Mouse (Mus musculus) neural tube, embryonic 14.5 days (tissue): ENCODE measurements around the gene Rapgef3. TPM values are rescaled to one million over a fixed set of nuclear protein-coding genes. Genes with fewer than 3 reads are reported as not detected.

Experiments
- ATAC-seq: fragments of 200-750 bp; cut with Nextera tagmentation; 2 replicates; pipeline ENCODE4 v1.8.0; 2017; ENCODE audit warnings: low read depth, mild to moderate bottlenecking, moderate TSS enrichment, moderate library complexity
- H3K27ac ChIP-seq: fragments of 300-500 bp; sonication (generic); 2 replicates; pipeline ENCODE4 v1.5.1; 2014; ENCODE audit warnings: low read depth, mild to moderate bottlenecking, control low read depth, low read length, moderate library complexity, mixed read lengths
- H3K27me3 ChIP-seq: fragments of 300-500 bp; sonication (generic); 2 replicates; pipeline ENCODE4 v1.6.1; 2014; ENCODE audit warnings: low read length; ENCODE audit not compliant: control insufficient read depth, insufficient read depth
- H3K36me3 ChIP-seq: fragments of 300-500 bp; sonication (generic); 2 replicates; pipeline ENCODE4 v1.6.1; 2014; ENCODE audit warnings: low read length, mixed read lengths; ENCODE audit not compliant: control insufficient read depth, insufficient read depth
- H3K4me1 ChIP-seq: fragments of 300-500 bp; sonication (generic); 2 replicates; pipeline ENCODE4 v1.6.1; 2014; ENCODE audit warnings: low read length; ENCODE audit not compliant: control insufficient read depth, insufficient read depth
- H3K4me2 ChIP-seq: fragments of 300-500 bp; sonication (generic); 2 replicates; pipeline ENCODE4 v1.6.1; 2014; ENCODE audit warnings: mild to moderate bottlenecking, low read depth, low read length, control low read depth
- H3K4me3 ChIP-seq: fragments of 300-500 bp; sonication (generic); 2 replicates; pipeline ENCODE4 v1.5.1; 2014; ENCODE audit warnings: low read depth, low read length, control low read depth, mixed read lengths
- H3K9ac ChIP-seq: fragments of 300-500 bp; sonication (generic); replicated peaks from 2 replicates; pipeline ENCODE4 v1.6.1; 2014; ENCODE audit warnings: low read depth, mild to moderate bottlenecking, control low read depth, low read length, mixed read lengths
- H3K9me3 ChIP-seq: fragments of 300-500 bp; sonication (generic); 2 replicates; pipeline ENCODE4 v1.6.1; 2016; ENCODE audit warnings: low read length; ENCODE audit not compliant: control insufficient read depth
- WGBS: fragments of 180-500 bp; shearing (Covaris S2); extraction: QIAGEN DNeasy Blood & Tissue Kit; methylation state at CpG from one replicate; pipeline ENCODE4 v1.1.7; 2014; 5-methylcytosine and 5-hydroxymethylcytosine counted together
- polyA plus RNA-seq: library from polyadenylated mRNA; unstranded; fragments of >200 nt; fragmentation: Nextera tagmentation; extraction: Ambion mirVana; gene quantifications from 2 replicates; pipeline ENCODE4 v1.2.1, GENCODE M21; 2014

Rapgef3 gene
- polyA plus RNA-seq, 1 experiment from 2014 or later: 6.7 TPM

DNA sequence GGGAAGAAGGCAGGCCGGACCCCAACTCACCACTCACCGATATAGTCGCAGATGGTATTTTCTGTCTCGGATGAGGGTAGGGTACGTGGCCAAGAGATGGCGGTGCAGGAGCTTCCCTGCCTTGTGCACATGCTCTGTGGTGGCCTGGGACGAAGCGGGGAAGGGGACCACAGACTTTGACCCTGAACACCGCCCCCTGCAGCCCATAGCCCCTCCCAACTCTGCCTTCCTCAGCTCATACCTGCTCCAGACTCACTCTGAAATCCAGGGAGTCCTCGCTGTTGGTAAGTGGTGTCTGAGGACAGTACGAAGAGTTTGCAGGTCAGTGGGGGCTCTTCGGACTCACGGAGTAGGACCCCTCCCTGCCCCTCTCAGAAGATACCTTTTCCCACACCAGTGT is 6.3 kb downstream of the Rapgef3 start:
- H3K4me2 ChIP-seq: no peak overlapping the region
- H3K9me3 ChIP-seq: no peaks in the 10 kb centered on the region
- no peaks in the 10 kb centered on the region for H3K36me3 ChIP-seq
- ATAC-seq: no peak
- H3K4me3 ChIP-seq: no peak overlapping the region
- peaks cover 13% of the 10 kb centered on the region for H3K4me1 ChIP-seq
- WGBS: 45% methylated on average over 13 of the region's 13 CpGs
- no peak overlapping the region for H3K27ac ChIP-seq
- peaks cover under 1% of the 10 kb centered on the region; the same call in 1 of the 2 replicates for H3K27me3 ChIP-seq
- H3K9ac ChIP-seq: no peak overlapping the region

GRCm38 (mm10) chr15:97760952-97761351 is 6.8 kb downstream of the Rapgef3 start:
- H3K9ac ChIP-seq: no peak overlapping the region
- no peak overlapping the region for H3K4me2 ChIP-seq
- no peaks in the 10 kb centered on the region for H3K36me3 ChIP-seq
- H3K9me3 ChIP-seq: no peaks in the 10 kb centered on the region
- H3K4me3 ChIP-seq: no peak overlapping the region
- ATAC-seq: no peak
- 60% methylated on average over 5 of the region's 5 CpGs for WGBS
- H3K27me3 ChIP-seq: no peaks in the 10 kb centered on the region
- no peak overlapping the region for H3K27ac ChIP-seq
- peaks cover 9% of the 10 kb centered on the region for H3K4me1 ChIP-seq

GRCm38 (mm10) chr15:97760006-97760405 is 7.8 kb downstream of the Rapgef3 start:
- ATAC-seq: no peak
- 86% methylated on average over 9 of the region's 9 CpGs for WGBS

GRCm38 (mm10) chr15:97755361-97755760 is 12.4 kb downstream of the Rapgef3 start:
- Histone ChIP-seq H3K4me1 (peaks cover 12% of the 10 kb centered on the region; the same call in 1 of the 2 replicates), H3K27me3 (no peaks in the 10 kb centered on the region), H3K9ac (no peak overlapping the region), H3K36me3 (no peaks in the 10 kb centered on the region), H3K27ac (no peak overlapping the region), H3K9me3 (no peaks in the 10 kb centered on the region), H3K4me2 (no peak overlapping the region), H3K4me3 (no peak overlapping the region)
- 53% methylated on average over 8 of the region's 8 CpGs for WGBS
- no peak for ATAC-seq

More at GRCm38 (mm10) chr15:97760006-97760405, 7.8 kb downstream of the Rapgef3 start:
- Histone ChIP-seq H3K4me2 (no peak overlapping the region), H3K9me3 (no peaks in the 10 kb centered on the region), H3K4me1 (peaks cover 5% of the 10 kb centered on the region; the same call in 1 of the 2 replicates), H3K9ac (no peak overlapping the region), H3K27ac (no peak overlapping the region), H3K4me3 (no peak overlapping the region), H3K36me3 (no peaks in the 10 kb centered on the region), H3K27me3 (no peaks in the 10 kb centered on the region)

- Histone ChIP-seq H3K4me2 (no peak overlapping the region), H3K27ac (no peak overlapping the region), H3K4me1 (peaks cover 14% of the 10 kb centered on the region; the same call in 1 of the 2 replicates), H3K9me3 (no peaks in the 10 kb centered on the region), H3K4me3 (no peak overlapping the region), H3K9ac (no peak overlapping the region), H3K36me3 (no peaks in the 10 kb centered on the region), H3K27me3 (no peaks in the 10 kb centered on the region)
- WGBS: 59% methylated on average over 6 of the region's 6 CpGs
- ATAC-seq: no peak
These were observed 13.3 kb downstream of the Rapgef3 start for GRCm38 (mm10) chr15:97754476-97754875.

GRCm38 (mm10) chr15:97752491-97752890 is 15.3 kb downstream of the Rapgef3 start:
- no peak overlapping the region for H3K27ac ChIP-seq
- no peaks in the 10 kb centered on the region for H3K27me3 ChIP-seq
- H3K36me3 ChIP-seq: no peaks in the 10 kb centered on the region
- H3K4me1 ChIP-seq: peaks cover 14% of the 10 kb centered on the region; the same call in 1 of the 2 replicates
- ATAC-seq: no peak
- no peak overlapping the region for H3K4me2 ChIP-seq
- WGBS: 90% methylated on average over 5 of the region's 5 CpGs
- no peak overlapping the region for H3K9ac ChIP-seq
- no peaks in the 10 kb centered on the region for H3K9me3 ChIP-seq
- no peak overlapping the region for H3K4me3 ChIP-seq

GRCm38 (mm10) chr15:97751676-97752075 is 16.1 kb downstream of the Rapgef3 start:
- Histone ChIP-seq H3K27ac (no peak overlapping the region), H3K4me2 (no peak overlapping the region), H3K9ac (no peak overlapping the region), H3K27me3 (no peaks in the 10 kb centered on the region), H3K36me3 (no peaks in the 10 kb centered on the region), H3K4me3 (no peak overlapping the region), H3K9me3 (no peaks in the 10 kb centered on the region), H3K4me1 (peaks cover 14% of the 10 kb centered on the region; the same call in 1 of the 2 replicates)
- WGBS: 81% methylated on average over 2 of the region's 2 CpGs
- ATAC-seq: no peak

GRCm38 (mm10) chr15:97750697-97751096 is 17.1 kb downstream of the Rapgef3 start:
- no peak overlapping the region for H3K4me2 ChIP-seq

DNA sequence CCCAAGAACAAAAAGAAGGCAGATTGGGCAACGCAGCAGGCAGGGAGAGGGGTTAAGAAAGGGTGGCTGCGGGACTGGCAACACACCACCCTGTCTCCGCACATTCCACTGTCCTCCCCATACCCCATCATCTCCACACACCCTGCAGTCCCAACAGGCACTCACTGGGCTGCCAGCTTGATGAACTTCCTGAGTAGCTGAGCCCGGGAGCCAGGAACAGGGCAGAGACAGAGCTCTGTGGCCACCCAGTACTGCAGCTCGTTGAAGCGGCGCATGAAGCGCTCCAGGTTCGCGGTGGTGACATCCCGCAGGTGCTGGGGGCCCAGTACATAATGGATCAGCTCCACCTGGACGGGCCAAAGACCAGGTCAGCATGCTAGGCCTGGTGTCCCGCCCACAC is 17.9 kb downstream of the Rapgef3 start:
- H3K9me3 ChIP-seq: no peaks in the 10 kb centered on the region
- no peak for ATAC-seq
- H3K4me3 ChIP-seq: no peak overlapping the region
- 93% methylated on average over 13 of the region's 13 CpGs for WGBS
- no peak overlapping the region for H3K27ac ChIP-seq
- H3K9ac ChIP-seq: no peak overlapping the region
- peaks cover 19% of the 10 kb centered on the region; the same call in 1 of the 2 replicates for H3K4me1 ChIP-seq
- H3K27me3 ChIP-seq: no peaks in the 10 kb centered on the region
- H3K36me3 ChIP-seq: no peaks in the 10 kb centered on the region
- no peak overlapping the region for H3K4me2 ChIP-seq

More at GRCm38 (mm10) chr15:97750697-97751096, 17.1 kb downstream of the Rapgef3 start:
- no peaks in the 10 kb centered on the region for H3K36me3 ChIP-seq
- WGBS: 15% methylated on average over 12 of the region's 12 CpGs
- ATAC-seq: peak; percentile 91
- no peak overlapping the region for H3K4me3 ChIP-seq
- no peak overlapping the region for H3K9ac ChIP-seq
- H3K9me3 ChIP-seq: no peaks in the 10 kb centered on the region
- no peaks in the 10 kb centered on the region for H3K27me3 ChIP-seq
- peak overlapping the region; percentile 44; the same call in 1 of the 2 replicates for H3K27ac ChIP-seq
- H3K4me1 ChIP-seq: peaks cover 14% of the 10 kb centered on the region; the same call in 1 of the 2 replicates
